Mouse (Mus musculus) mesoderm, embryonic 11.5 days (tissue): Measurements from ENCODE around the gene Sprn.

Experiments used
- DNase-seq: peaks from one replicate; pipeline ENCODE4 v3.0.0-alpha.2; 2012; ENCODE audit warnings: low read depth, low spot score

Gene Sprn

GRCm38 (mm10) chr7:140101498-140101897 is 53.2 kb downstream of the Sprn start:
- no peak for DNase-seq
